20 mouse cellular contexts compared by ENCODE assay signal in the genomic region with DNA sequence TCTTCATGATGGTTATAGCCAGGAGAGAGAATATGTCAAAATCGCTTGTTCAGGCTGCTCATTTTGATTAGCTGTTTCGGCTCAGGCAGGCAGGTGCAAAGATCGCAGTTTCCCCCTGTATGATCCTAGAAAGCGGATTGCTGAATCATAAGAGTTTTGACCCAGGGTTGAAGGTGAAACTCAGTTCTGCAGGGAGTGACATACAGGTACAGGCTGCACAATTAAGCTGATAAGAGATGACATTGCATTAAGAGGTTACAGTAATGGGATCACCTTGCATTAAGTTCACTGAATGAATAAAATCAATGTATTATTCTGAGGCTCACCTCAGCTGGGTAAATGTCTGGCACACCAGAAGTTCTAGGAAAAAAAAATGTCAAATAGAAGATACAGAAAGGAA.
DNase-seq lines count a peak whose midpoint lies in the region; ATAC-seq and TF ChIP-seq lines count a peak whose summit lies in the region.
"Had no signal": no experiment of that assay in that cellular context is flagged by ENCODE, and none has a peak within 500 bp of the region (broad histone marks: within the 10 kb centered on the region; RNA-seq: fewer than 3 reads in every experiment).

No protein-coding gene starts in this region.

- H3K36me3 ChIP-seq in forebrain, embryonic 16.5 days (ENCODE audit: control insufficient read depth, insufficient read depth), result no peaks in the 10 kb centered on the region
- H3K36me3 ChIP-seq in forebrain, embryonic 15.5 days, result no peaks in the 10 kb centered on the region
- no peaks in the 10 kb centered on the region for H3K36me3 ChIP-seq in intestine, embryonic 16.5 days (ENCODE audit: control insufficient read depth, insufficient read depth, low read length)
- H3K36me3 ChIP-seq in intestine, embryonic 15.5 days, result no peaks in the 10 kb centered on the region
- H3K36me3 ChIP-seq in intestine, postnatal 0 days (ENCODE audit: control insufficient read depth, insufficient read depth), result no peaks in the 10 kb centered on the region
- H3K36me3 ChIP-seq: embryonic facial prominence, embryonic 10.5 days; embryonic facial prominence, embryonic 12.5 days; forebrain, embryonic 12.5 days; G1E had no signal

- no peak overlapping the region for H3K4me2 ChIP-seq in forebrain, embryonic 16.5 days (ENCODE audit: low read length)
- H3K4me2 ChIP-seq in forebrain, embryonic 15.5 days (replicated peaks), result no peak overlapping the region
- H3K4me2 ChIP-seq in intestine, embryonic 16.5 days (ENCODE audit: low read depth, low read length), result no peak overlapping the region
- H3K4me2 ChIP-seq in intestine, embryonic 15.5 days (replicated peaks), result no peak overlapping the region
- H3K4me2 ChIP-seq in intestine, postnatal 0 days (replicated peaks; ENCODE audit: low read depth), result no peak overlapping the region
- H3K4me2 ChIP-seq: embryonic facial prominence, embryonic 12.5 days; forebrain, embryonic 12.5 days had no signal

- H3K4me3 ChIP-seq in forebrain, embryonic 16.5 days (replicated peaks; ENCODE audit: low read length), result no peak overlapping the region
- no peak overlapping the region for H3K4me3 ChIP-seq in forebrain, embryonic 15.5 days
- H3K4me3 ChIP-seq in intestine, embryonic 16.5 days (ENCODE audit: low read length), result no peak overlapping the region
- H3K4me3 ChIP-seq in intestine, embryonic 15.5 days (replicated peaks), result no peak overlapping the region
- H3K4me3 ChIP-seq in intestine, postnatal 0 days (ENCODE audit: low read depth, low read length), result no peak overlapping the region
- H3K4me3 ChIP-seq: embryonic facial prominence, embryonic 10.5 days; embryonic facial prominence, embryonic 12.5 days; forebrain, embryonic 12.5 days had no signal

- peaks cover 15% of the 10 kb centered on the region for H3K4me1 ChIP-seq in forebrain, embryonic 16.5 days (replicated peaks; ENCODE audit: control insufficient read depth, insufficient read depth, low read length)
- peaks cover 24% of the 10 kb centered on the region for H3K4me1 ChIP-seq in forebrain, embryonic 15.5 days
- no peaks in the 10 kb centered on the region for H3K4me1 ChIP-seq in intestine, embryonic 16.5 days (ENCODE audit: control insufficient read depth, insufficient read depth, low read length)
- 0 out of 2 replicates have a peak, but pooled peaks cover 2% of the 10 kb centered on the region for H3K4me1 ChIP-seq in intestine, embryonic 15.5 days (replicated peaks)
- no peaks in the 10 kb centered on the region for H3K4me1 ChIP-seq in intestine, postnatal 0 days (replicated peaks; ENCODE audit: control insufficient read depth, insufficient read depth, low read length)

- peak; percentile 25 for DNase-seq in kidney, adult 9 months
- DNase-seq in kidney, postnatal 10 days, result no peak
- DNase-seq: adrenal gland, adult 8-10 months; adrenal gland, postnatal 14 days; adrenal gland, postnatal 36 days; B cell, adult 2 months; cerebellum, adult 11-12 months; cerebellum, adult 9-10 months had no signal

- H3K27me3 ChIP-seq in forebrain, embryonic 16.5 days (replicated peaks; ENCODE audit: control insufficient read depth, insufficient read depth, low read length), result no peaks in the 10 kb centered on the region
- H3K27me3 ChIP-seq in forebrain, embryonic 15.5 days, result no peaks in the 10 kb centered on the region
- H3K27me3 ChIP-seq in intestine, embryonic 16.5 days (replicated peaks; ENCODE audit: control insufficient read depth, insufficient read depth, low read length), result no peaks in the 10 kb centered on the region
- H3K27me3 ChIP-seq in intestine, embryonic 15.5 days (replicated peaks), result no peaks in the 10 kb centered on the region
- no peaks in the 10 kb centered on the region for H3K27me3 ChIP-seq in intestine, postnatal 0 days (replicated peaks; ENCODE audit: control insufficient read depth, insufficient read depth, low read length)
- H3K27me3 ChIP-seq: embryonic facial prominence, embryonic 12.5 days; forebrain, embryonic 12.5 days; Patski had no signal

- 0 out of 2 replicates have a peak, but pooled peaks have one; percentile 23 for ATAC-seq in forebrain, embryonic 16.5 days
- no peak; the same call in 1 of the 2 replicates for ATAC-seq in forebrain, embryonic 15.5 days (replicated peaks)
- ATAC-seq in intestine, embryonic 16.5 days, result 0 out of 2 replicates have a peak, but pooled peaks have one; percentile 62
- ATAC-seq in intestine, embryonic 15.5 days, result no peak; the same call in 1 of the 2 replicates
- peak; percentile 57 for ATAC-seq in intestine, postnatal 0 days
- ATAC-seq: activated CD4-positive, CD25-positive, alpha-beta regulatory T cell, adult 4 months; CD4-positive, CD25-positive, alpha-beta regulatory T cell, adult 4 months; Patski had no signal

- no peaks in the 10 kb centered on the region for H3K9me3 ChIP-seq in forebrain, embryonic 16.5 days (ENCODE audit: control insufficient read depth, low read length)
- no peaks in the 10 kb centered on the region for H3K9me3 ChIP-seq in forebrain, embryonic 15.5 days
- no peaks in the 10 kb centered on the region for H3K9me3 ChIP-seq in intestine, embryonic 16.5 days (ENCODE audit: control insufficient read depth, low read length)
- H3K9me3 ChIP-seq in intestine, embryonic 15.5 days, result no peaks in the 10 kb centered on the region
- H3K9me3 ChIP-seq in intestine, postnatal 0 days (ENCODE audit: control insufficient read depth), result no peaks in the 10 kb centered on the region
- H3K9me3 ChIP-seq: embryonic facial prominence, embryonic 10.5 days; embryonic facial prominence, embryonic 12.5 days; forebrain, embryonic 12.5 days had no signal

- no peak for TF ChIP-seq CTCF in intestine, postnatal 0 days (IDR thresholded peaks at IDR 0.05; ENCODE audit: low read depth)

- H3K9ac ChIP-seq in forebrain, embryonic 16.5 days (replicated peaks; ENCODE audit: low read depth, low read length), result no peak overlapping the region
- no peak overlapping the region for H3K9ac ChIP-seq in forebrain, embryonic 15.5 days (replicated peaks)
- H3K9ac ChIP-seq in intestine, embryonic 16.5 days (ENCODE audit: low read depth, low read length), result no peak overlapping the region
- H3K9ac ChIP-seq in intestine, embryonic 15.5 days, result no peak overlapping the region
- H3K9ac ChIP-seq in intestine, postnatal 0 days (ENCODE audit: low read depth, low read length), result no peak overlapping the region
- H3K9ac ChIP-seq: embryonic facial prominence, embryonic 12.5 days; forebrain, embryonic 12.5 days had no signal

- H3K27ac ChIP-seq in forebrain, embryonic 16.5 days (ENCODE audit: low read length), result no peak overlapping the region
- H3K27ac ChIP-seq in forebrain, embryonic 15.5 days (replicated peaks), result no peak overlapping the region
- H3K27ac ChIP-seq in intestine, embryonic 16.5 days (ENCODE audit: low read length), result no peak overlapping the region
- H3K27ac ChIP-seq in intestine, embryonic 15.5 days, result no peak overlapping the region
- H3K27ac ChIP-seq in intestine, postnatal 0 days (ENCODE audit: low read depth, low read length), result no peak overlapping the region
- H3K27ac ChIP-seq: embryonic facial prominence, embryonic 10.5 days; embryonic facial prominence, embryonic 12.5 days; forebrain, embryonic 12.5 days had no signal

- WGBS in forebrain, embryonic 16.5 days, result 88% methylated on average over 4 of the region's 4 CpGs
- 90% methylated on average over 4 of the region's 4 CpGs for WGBS in forebrain, embryonic 15.5 days
- WGBS in intestine, embryonic 16.5 days, result 77% methylated on average over 4 of the region's 4 CpGs
- 79% methylated on average over 4 of the region's 4 CpGs for WGBS in intestine, embryonic 15.5 days
- 58% methylated on average over 4 of the region's 4 CpGs for WGBS in intestine, postnatal 0 days

Comparison
In these comparisons a context has a peak if more than half of its experiments do, and no peak if none do; other contexts are left out.
1. ATAC-seq: peak in forebrain, embryonic 16.5 days (single experiment), intestine, embryonic 16.5 days (single experiment) and intestine, postnatal 0 days (single experiment); none in forebrain, embryonic 15.5 days (single experiment) and intestine, embryonic 15.5 days (single experiment).